Mouse (Mus musculus): Measurements from ENCODE around the gene Nudcd3.

Nudcd3 gene

DNA sequence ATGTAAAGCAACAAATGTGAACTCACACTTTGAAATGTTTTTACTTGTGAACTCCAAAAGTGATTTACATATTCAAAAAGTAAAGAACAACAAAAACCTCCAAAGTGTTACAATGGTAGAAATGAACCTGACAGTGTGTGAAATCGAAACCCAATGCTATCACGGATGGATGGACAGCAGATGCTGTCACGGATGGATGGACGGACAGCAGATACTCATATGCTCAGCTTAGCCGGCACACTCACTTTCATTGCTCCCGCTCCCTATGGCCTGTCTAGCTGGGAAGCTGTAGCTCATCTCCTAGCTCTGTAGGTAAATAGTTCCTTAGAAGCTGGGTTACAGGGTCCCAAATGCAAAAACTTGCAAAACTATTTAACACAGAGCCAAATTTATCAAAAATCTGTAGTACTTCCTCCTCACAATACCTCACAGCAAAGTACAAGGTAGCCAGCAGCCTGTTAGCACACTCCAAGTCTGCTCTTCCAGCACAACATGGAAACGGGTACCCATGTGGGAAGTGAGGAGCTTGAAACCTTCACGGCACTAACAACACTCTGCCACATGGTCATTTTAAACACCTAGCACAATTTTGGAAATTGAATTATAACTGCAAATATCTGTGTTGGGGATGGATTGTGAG lies 22.3 kb downstream of the Nudcd3 start:
- DNase-seq = no peak

DNA sequence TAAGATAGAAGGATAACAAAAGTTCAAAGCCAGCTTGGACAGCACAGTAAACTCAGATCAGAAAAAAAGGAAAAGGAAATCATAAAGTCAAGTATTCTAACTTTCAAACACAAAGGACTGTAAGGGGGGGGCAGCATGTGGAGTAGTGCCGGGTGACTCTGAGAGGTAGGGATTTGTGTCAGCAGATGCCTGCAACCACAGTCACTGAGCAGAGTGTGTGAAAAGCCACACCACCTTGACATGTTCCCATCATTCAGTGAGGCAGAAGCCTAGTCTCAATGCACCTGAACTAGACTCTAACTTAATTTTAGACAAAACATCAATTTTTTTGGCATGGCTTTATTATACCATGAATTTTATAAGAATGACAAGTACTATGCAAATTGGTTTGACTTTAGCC lies 24.7 kb downstream of the Nudcd3 start:
- no peak for DNase-seq

- DNase-seq = no peak
Observed at GRCm38 (mm10) chr11:6174719-6175118, 25.5 kb downstream of the Nudcd3 start.

- no peak for DNase-seq
Observed at GRCm38 (mm10) chr11:6169041-6169663, 31.1 kb downstream of the Nudcd3 start.

GRCm38 (mm10) chr11:6166351-6166750 lies 33.9 kb downstream of the Nudcd3 start:
- DNase-seq = no peak

DNA sequence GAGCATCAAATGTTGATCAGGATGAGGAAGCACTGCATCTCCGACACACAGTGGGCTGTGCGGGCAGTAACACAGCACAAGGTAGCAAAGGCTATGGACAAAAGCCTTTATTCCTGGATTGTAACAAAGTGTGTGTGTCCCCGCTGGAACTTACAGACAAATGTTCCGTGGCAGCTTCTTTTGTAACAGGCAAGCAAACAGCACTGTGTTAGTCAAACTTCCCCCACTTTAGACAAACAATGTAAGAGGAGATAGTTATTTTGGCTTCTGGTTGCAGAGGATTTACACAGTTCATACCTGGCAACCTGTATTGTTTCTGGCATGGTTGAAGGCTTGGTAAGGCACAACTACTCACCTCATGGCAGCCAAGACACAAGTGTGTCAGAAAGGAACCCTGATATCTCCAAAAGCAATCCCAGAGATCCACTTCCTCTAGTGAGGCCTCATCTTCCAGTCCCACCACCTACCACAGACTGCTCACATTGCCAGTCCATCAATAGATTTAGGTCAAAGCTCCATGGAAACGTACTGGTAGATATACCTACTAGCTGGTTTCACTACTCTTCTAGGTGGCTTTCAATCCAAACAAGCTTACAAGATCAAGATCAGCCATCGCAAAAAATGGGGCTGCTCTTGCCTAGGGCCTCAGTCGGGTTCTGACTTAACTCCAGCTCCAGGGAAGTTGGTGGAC lies 34.7 kb downstream of the Nudcd3 start:
- DNase-seq = no peak

DNA sequence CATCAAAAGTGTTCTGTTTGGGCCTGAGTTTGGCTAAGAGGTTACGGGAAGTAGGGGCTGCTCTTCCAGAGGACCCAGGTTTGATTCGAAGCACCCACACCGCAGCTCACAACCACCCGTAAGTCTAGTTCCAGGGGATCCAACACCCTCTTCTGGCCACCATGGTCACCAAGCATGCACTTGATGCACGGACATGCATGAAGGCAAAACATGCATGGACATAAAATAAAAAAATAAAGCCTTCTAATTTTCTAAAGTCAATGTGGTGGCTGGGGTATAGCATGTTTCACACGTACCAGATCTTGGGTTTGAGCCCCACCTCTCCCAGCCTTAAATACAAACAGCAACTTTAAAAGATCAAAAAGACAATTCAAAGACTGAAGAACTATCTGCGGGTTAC lies 35.4 kb downstream of the Nudcd3 start:
- DNase-seq = no peak

GRCm38 (mm10) chr11:6163706-6164105 lies 36.5 kb downstream of the Nudcd3 start:
- no peak for DNase-seq

DNA sequence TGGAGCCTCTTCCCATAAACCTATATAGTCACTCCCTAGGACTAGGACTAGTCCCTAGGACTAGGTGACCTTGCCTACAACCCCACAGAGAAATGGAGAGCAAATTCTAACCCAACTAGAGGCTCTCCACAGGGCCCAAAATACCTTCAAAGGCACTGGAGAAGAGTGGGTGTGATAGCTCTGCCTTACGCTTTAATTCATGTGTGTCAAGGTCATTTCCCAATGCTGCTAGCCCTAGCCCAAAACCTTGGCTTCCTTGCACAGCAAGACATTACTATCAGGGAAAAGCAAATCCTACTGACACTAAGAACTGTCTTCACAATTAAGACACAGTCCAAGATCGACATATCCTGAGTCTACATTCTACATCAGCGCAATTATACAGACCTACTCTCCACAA lies 37.2 kb downstream of the Nudcd3 start:
- no peak for DNase-seq

DNA sequence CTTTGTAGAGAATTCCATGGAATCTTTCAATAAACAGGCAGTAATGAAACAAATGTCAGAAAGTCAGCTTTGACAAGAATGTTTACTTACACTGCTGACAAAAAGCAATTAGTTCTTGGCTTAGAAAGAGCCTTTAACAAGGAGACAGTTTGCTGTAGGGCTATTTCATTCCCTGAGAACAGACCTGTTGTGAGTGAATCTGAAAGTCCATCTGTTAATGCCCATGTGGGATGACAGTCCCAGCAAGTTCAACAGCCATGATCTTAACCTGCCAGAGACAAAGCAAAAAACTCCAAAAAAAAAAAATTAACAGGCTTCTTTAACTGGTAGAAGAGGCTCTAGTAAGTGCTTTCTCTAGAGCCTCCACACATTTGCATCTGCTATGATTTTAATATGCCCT lies 38.7 kb downstream of the Nudcd3 start:
- peak; percentile 76 for DNase-seq

DNA sequence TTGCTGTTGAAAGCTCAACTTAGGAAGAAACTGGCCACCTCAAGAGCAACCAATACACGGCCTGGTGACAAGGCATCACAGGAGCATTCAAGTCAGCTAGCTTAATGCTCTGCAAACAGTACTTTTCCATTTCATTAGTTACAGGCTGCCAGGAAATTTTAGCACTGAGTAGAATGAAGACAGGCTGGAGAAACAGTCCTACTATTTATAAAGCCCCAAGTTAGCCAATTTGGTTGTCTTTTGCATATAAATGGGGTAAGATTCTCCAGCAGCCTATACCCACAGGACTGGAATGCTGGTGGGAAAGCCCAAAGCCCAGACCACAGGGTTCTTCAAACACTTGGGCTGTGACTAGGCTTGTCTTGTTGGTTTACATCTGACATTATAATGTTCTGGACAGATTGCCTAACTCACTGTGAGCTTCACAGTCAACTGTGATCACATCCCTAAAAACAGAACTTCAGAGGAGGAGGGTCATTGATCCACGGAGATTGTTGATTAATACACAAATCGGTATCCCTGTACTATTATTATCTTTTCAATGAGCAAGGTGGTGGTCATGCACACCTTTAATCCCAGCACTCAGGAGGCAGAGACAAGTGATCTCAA lies 39.4 kb downstream of the Nudcd3 start:
- DNase-seq = peak; percentile 38

DNA sequence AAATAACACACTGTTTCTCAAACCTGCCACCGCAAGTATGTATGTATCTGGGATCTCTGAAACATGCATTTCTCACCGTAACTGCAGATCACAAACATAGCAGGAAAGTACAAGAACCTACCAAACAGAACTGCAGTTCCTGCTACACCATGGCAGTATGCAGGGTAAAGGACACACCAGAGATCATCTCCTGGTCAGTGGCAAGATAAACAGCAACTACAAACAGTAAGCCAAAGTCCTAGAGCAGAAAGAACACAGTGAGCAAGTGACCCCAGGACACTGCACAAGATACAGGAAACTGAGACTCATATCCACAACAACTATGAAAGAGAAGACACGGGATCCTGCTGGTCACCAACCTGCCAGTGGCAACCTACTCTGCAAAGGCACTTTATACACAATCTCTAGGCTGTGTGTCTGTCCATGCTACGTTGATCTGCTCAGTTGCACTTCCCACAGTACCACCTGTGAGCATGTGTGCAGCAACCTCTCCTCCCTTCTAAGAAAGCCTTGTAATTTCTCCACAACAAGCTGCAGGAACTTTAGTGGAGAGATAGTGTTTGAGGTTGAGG lies 40.4 kb downstream of the Nudcd3 start:
- no peak for DNase-seq

DNA sequence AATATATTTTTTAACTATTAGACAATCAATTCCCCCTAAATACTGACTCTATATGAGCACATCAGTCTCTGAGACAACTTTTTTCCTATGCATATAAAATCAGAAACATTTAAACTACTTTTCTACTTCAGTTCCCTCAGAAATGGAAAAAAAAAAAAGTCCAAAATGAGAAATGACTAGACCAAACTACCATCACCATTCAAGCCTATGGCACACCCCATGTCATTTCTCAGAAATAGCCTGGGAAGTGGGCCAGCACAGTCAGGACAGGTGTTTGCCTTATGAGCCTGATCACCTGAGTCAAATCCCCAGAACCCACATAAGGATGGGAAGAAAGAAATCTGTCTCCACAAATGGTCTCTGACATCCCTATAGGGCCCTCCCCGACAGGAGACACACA lies 41.7 kb downstream of the Nudcd3 start:
- DNase-seq = peak; percentile 36

GRCm38 (mm10) chr11:6157119-6157518 lies 43.1 kb downstream of the Nudcd3 start:
- DNase-seq = peak; percentile 92

- peak; percentile 41 for DNase-seq
Observed at GRCm38 (mm10) chr11:6156651-6157050, 43.6 kb downstream of the Nudcd3 start.

DNA sequence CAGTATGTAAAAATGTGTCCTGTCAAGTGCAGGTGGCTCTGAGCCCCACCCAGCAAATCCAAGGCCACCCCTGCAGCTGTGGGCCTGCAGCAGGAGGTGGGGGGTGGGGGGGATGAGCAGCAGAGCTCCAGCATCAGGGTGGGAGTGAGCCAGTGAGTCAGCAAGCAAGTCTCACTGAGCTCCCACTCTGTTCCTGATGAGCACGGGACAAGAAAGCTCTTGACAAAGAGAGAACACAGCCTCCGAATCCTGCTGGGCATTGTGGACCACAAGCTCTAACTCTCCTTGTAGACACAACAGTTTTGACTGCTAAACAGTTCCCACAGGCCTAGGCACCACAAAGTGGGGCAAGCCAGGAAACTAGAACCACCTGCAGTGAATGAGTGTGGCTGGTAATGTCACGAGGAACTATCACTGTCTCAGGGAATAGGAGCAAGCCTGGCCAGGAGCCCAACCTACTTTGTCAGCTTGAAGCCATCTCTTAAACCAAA lies 46.0 kb downstream of the Nudcd3 start:
- peak; percentile 49 for DNase-seq

DNA sequence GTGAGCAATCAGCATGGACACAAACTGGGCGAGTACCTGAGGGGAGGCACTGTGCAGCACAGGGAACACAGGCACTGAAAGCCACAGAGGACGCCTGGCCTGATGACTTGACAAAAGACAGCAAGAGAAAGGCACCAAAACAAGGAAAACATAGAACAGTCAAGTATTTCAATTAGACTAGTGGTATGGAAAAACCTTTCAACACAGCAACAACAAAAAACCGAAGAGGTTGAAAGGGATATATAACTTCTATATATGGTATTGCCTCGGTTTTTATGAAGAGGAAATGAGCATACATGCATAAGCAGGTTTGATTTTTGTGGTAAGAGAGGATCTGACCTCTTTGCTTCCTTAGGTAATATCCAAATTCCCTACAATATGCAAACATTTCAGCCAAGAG lies 47.4 kb downstream of the Nudcd3 start:
- DNase-seq = no peak

DNA sequence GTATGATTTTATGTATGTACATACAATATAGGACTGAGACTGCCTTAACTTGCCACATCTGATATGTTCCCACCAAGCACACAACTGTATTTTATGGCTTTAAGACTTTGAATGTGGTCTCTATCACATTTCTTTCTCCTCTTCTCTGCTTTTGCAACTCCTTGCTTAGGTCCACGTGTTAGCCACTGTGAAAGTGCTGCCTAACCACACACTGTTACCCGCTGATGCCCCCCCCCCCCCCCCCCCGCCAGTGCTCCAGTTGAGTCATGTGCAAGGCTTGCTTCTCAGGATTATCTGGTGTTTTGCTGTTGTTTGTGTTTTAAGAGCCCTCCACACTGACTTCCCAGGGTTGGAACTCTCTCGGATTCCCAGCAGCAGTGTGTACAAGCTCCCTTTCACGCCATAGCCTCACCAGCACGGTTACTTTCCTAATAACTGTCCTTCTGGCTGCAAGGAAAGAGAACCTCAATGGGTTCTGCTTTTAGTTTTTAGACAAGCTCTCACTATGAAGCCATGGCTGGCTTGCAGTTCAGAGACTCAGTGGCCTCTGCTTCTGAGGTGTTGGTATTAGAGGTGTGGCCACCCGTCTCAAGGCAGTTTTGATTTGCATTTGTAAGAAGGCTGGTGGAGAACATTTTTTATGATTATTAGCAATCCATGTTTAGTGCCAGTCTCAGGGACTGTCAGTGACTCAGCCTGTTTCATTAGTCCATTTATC lies 61.8 kb downstream of the Nudcd3 start:
- no peak for DNase-seq

DNA sequence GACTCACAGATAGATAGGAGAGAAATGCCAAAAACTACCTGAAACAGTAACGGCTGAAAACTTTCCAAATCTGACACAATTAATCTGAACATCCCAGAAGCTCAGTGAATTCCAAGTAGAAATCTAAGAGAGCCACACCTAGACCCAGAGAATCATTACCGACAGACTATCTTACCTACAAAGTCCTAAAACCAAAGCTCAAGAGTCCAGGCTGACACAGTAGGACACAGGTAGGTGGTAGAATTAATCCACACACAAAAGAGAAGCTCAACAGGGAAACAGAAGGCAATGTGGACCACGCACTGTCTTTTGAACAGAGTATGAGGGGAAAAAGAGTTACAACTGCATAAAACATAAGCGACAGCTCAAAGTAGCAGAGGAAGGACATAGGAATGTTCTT lies 67.3 kb downstream of the Nudcd3 start:
- DNase-seq = no peak

DNA sequence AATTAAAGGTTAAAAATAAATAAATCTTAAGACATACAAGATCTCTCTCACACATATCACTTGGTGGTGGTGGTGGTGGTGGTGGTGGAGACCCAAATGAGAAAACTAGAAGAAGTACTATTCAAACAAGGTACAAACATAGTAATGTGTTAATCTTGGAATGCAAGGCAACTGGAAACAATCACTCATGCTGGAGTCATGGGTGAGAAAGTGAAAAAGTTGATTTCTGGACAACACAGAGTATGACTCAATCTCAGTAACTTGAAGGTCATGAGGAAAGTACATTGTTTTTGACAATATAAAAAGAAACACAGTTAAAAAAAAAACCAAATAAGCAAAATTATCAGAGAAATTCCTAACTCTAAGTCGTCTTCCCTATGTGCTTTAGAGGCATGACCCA lies 69.6 kb downstream of the Nudcd3 start:
- DNase-seq = no peak

DNA sequence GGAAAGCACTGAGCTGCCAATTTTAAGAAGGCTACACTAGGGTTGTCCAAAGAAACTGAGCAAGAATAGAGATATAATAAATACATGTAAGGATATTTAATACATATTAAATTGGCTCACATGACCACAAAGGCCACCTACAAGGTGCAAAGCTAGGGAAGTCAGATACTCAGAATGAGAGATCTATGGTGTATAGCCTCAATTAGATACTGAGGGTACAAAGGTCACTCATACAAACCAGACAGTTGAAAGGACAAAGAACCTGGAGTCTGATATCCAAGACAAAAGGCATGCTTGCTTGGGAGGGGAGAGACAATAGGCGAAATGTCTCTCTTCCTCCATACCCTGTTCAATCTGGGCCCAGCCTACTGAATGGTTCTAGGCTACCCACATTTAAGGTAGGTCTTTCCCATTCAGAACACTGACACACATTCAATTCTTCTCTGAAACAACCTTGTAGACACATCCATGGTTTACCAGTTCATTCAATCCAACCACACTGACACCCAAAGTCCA lies 76.6 kb downstream of the Nudcd3 start:
- DNase-seq = no peak

DNA sequence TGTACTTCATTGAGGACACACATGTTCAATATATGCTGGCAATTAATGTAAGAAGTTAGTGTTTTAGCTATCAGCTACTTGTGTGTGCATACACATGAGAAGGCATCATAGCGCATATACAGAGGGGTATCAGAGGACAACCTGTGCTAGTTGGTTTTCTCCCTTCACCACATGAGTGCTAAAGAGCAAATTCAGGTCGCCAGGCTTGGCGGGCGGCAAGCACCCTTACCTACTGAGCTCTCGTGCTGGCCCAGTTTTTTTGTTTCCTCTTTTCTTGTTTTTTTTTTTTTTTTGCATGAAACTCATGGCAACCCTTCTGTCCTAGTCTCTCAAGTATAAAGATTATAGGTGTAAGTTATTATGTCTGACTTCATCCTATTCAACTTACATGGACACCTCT lies 77.6 kb downstream of the Nudcd3 start:
- DNase-seq = no peak

- peak; percentile 98 for DNase-seq
Observed at GRCm38 (mm10) chr11:6120596-6120995, 79.6 kb downstream of the Nudcd3 start.

All from cerebellum, adult 9-10 months (tissue).